Mouse (Mus musculus) cerebellum, adult (tissue): Measurements from ENCODE around the gene Cyp2b13.
"Not testable (repeated sequence)": the region's sequence is repeated elsewhere in the genome, so short reads cannot be mapped to it uniquely, and the experiment has no call there.

Experiments used
- ATAC-seq: cut with Nextera tagmentation; 2 replicates; pipeline ENCODE4 v1.9.2; 2017; ENCODE audit warnings: mild to moderate bottlenecking, moderate library complexity, mixed read lengths; ENCODE audit not compliant: insufficient number of reproducible peaks, low FRiP score, low TSS enrichment

Cyp2b13 gene

DNA sequence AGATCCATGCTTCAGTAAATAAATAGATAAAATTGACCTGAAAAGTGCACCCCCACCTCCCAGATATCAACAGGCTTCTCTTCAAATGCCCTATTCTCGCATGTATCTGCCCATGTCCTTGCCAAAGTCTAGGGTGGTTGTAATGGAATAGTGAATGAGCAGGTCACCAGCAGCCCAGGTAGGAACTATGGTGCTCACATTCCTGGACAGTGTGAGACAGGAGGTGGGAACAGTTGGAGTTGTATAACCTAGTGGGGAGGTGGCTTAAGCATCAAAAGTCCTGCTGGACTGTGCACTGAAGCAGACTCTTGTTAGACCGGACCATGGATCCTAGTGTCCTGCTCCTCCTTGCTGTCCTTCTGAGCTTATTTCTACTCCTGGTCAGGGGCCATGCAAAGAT lies at the start of gene Cyp2b13:
TSS of gene Cyp2b13 (plus strand) at position 301 of the 400 bp plus-strand sequence.
- not testable (repeated sequence) for ATAC-seq

DNA sequence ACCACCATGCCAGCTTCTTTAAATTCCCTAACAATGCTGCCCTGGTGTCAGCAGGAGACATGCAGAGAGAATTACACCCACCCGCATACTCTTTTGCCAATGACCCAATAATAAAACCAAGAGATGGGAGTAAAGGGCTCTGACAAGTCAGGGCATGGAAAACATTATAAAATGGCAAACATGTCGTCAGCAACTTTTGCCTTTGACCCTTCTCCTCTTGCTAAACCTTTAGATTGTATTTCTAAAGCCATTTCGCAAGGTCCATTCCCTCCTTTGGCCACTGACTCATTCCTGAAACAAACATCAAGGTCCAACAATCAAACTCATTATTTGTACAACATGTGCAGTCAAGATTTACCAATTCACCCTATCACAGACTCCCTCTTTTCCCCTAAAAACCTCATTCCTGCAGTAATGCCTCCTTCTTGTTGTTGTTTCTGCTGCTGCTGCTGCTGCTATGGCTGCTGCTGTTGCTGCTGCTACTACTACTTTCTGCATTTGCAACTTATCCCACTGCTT lies 41.4 kb upstream of the Cyp2b13 start:
- ATAC-seq = not testable (repeated sequence)

DNA sequence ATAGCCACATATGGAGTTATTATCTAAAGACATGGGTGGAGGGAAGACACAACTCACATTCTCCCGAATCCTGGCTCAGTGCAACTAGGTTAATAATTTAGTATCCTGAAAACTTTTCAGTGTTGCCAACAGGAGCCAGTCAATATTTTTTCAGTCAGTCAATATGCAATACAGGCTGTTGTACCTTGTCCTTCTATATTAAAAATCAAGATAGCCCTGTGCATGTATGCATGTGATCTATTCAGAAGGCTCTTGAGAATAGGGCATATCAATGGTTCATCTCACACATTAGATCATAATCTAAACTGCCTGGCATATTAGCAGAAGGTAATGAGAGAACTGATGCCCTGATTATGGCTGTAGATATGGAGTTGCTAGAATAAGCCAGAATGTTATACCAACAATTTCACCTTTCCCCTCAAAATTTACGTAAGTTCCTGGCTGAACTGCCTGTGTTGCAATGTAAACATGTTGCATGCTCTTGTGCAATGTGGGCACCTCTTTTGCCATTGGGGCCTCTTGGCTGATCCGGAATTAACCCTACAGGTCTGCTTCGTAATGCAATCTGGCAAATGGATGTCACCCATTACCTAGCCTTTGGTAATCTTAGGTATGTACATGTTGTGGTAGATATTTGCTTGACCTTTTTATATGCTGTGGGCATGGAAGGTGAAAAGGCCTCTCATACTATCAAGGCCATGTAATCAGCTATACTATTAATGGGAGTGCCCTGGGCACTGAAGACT lies 6.2 kb upstream of the Cyp2b13 start:
- not testable (repeated sequence) for ATAC-seq

DNA sequence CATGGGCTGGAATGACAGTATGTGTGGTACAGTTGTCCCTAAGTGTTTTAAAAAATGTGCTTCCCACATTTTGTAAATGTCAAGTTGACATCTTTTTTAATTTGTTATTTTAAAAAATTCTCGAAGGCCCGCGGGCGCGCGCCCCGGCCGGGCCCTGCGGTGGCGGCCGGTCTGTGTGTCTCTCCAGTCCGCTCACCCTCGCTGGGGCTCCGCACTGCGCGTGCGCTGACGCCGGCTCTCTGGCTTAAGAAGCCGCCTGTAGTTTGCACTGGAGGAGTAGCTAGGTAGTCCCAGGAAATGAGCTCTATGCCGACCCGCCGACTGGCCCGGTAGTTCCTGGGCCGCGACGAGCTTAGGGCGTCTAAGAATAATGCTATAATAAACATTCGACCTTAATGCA lies 10.4 kb downstream of the Cyp2b13 start:
- not testable (repeated sequence) for ATAC-seq

DNA sequence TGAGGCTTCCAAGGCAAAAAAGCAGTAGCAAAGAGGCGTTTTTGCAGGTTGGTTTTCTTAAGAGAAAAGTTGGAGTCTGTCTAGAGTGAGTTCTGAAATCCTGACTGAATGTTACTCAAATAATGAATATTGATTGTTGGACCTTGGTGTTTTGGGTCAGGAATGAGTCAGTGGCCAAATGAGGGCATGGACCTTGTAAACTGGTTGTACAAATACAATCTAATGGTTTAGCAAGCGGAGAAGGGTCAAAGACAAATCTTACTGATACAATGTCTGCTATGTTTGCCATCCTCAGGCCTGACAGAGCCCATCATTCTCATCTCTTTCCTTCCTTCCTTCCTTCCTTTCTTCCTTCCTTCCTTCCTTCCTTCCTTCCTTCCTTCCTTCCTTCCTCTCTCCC lies 21.3 kb downstream of the Cyp2b13 start:
- no peak for ATAC-seq

DNA sequence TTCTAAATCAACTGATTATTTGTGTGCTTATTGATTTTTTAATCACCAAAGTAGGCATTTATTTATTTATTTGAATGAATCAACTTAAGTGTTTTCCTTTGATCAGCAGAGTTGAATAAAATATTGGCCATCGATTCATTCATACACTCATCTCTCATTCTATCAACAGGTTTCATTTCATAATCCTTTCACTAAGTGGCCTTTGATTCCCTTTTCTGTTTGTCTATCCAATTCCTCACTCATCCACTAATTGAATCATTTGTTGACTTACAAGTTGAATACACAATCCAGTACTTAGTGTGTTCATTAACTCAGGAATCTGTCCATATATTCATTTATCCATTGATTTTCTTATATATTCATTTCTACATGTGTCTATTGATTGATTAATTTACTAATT lies 26.1 kb downstream of the Cyp2b13 start:
- no peak for ATAC-seq

DNA sequence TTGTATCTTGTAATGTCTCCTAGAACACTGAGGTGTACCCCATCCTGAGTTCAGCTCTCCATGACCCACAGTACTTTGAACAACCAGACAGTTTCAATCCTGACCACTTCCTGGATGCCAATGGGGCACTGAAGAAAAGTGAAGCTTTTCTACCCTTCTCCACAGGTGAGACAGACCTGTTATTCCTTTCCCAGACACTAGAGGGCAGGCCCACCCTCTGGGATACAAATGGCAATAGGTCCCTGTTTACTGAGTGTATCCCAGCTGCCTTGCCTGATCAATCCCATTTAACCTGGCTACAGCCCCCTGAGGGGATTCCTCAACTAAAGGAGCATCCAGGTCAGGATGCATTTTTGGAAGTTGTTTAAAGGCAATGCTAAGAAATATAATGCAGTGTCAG lies 27.3 kb downstream of the Cyp2b13 start:
- ATAC-seq = not testable (repeated sequence)

DNA sequence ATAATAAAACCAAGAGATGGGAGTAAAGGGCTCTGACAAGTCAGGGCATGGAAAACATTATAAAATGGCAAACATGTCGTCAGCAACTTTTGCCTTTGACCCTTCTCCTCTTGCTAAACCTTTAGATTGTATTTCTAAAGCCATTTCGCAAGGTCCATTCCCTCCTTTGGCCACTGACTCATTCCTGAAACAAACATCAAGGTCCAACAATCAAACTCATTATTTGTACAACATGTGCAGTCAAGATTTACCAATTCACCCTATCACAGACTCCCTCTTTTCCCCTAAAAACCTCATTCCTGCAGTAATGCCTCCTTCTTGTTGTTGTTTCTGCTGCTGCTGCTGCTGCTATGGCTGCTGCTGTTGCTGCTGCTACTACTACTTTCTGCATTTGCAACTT lies 78.3 kb downstream of the Cyp2b13 start:
- not testable (repeated sequence) for ATAC-seq

DNA sequence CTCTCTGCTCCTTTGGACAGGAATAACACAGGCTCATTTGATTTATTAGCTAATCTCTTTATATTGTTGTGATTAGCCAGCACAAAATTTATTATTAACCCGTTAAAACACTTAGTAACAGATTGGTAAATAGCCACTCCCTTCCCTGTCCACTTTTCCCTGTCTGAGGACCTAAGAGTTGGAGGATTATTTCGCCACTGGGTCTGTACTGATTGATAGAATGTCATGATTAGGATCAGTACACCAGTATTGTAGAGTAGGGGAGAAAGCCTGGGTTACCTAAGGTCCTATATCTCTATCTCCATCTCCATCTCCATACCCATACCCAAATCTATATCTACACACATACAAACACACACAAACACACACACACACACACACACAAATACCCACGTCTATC lies 82.4 kb downstream of the Cyp2b13 start:
- ATAC-seq = not testable (repeated sequence)
